Mouse (Mus musculus) gastrocnemius, adult 2 months (tissue): ENCODE results near the gene BC067074. TPM values are rescaled to one million over a fixed set of nuclear protein-coding genes. Genes with fewer than 3 reads are reported as not detected.
"Not testable (repeated sequence)": the region's sequence is repeated elsewhere in the genome, so short reads cannot be mapped to it uniquely, and the experiment has no call there.

Experiments
- DNase-seq: peaks from one replicate; pipeline ENCODE4 v3.0.0; 2022
- H3K27ac ChIP-seq: fragments of 200-600 bp; 2 replicates; pipeline ENCODE4 v1.8.1; 2022; ENCODE audit warnings: mild to moderate bottlenecking
- H3K4me3 ChIP-seq: fragments of 200-600 bp; 2 replicates; pipeline ENCODE4 v1.8.1; 2022; ENCODE audit warnings: mild to moderate bottlenecking, moderate library complexity
- CTCF ChIP-seq: fragments of 200-600 bp; IDR thresholded peaks from 2 replicates; pipeline ENCODE4 v1.8.1; 2022; ENCODE audit warnings: antibody characterized with exemption, mild to moderate bottlenecking, moderate library complexity
- intact Hi-C: fragments of 180-260 bp; cut with DNase I; formaldehyde crosslinking; loops from one replicate; pipeline ENCODE4 v1.15.1; 2025
- total RNA-seq, 2 experiments: library from RNA; stranded (reverse); gene quantifications; 2 replicates each; pipeline ENCODE4 v1.2.3; 2021

Gene BC067074
- total RNA-seq, 2 experiments from 2014 or later: 0.61 to 1.9 TPM

DNA sequence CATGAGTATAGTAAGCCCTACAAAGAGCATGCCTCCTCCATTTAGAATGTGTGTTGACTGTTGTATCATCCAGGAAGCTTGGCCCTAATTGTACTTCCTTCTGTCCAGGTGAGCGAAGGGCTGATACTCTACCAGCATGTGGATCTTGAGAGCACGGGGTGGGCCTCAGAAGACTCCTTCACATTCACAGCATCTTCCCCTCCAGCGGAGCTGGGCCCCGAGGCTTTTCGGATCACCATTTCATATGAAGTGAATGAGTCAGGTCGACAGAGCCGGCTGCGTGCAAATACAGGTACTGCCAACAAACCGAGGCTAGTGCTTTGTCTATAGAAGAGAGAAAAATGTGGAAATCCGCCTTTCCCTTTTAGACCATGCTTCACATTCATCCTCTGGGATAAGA lies 73.0 kb downstream of the BC067074 start:
- H3K4me3 ChIP-seq: no peak overlapping the region
- TF ChIP-seq CTCF: no peak
- H3K27ac ChIP-seq: no peak overlapping the region
- intact Hi-C loops: no loop called here
- DNase-seq: no peak

DNA sequence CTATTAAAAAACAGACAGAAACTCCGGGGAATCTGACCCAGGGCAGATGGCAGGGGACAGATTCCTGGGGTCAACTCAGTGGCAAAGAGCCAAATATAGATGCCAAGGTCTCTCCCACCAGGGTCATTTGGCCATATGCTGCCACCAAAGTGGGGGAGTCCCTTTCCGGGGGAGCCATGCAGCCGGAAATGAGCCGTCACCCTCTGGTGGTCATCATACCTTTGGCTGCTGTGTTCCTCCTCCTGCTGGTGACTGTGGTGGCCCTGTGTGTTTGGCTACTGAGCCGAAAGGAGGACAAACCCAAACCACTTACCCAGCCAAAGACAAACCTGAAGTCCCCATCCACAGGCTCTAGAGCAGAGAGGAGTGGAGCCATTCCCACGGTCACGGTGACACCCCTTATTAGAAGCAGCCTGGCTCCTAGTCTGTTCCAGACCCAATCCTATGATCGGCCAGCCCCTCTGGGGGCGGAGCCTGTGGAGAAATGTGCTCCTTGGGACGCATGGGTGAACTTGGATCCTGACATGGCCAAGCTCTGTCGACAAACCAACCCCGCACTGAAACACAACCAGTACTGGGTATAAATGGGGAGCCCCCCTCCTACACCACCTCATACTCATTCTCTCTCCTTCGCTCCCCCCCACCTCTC lies 76.1 kb downstream of the BC067074 start:
- no peak for TF ChIP-seq CTCF
- no peak for DNase-seq
- Histone ChIP-seq H3K4me3 (no peak overlapping the region), H3K27ac (no peak overlapping the region)
- intact Hi-C loops: no loop called here

DNA sequence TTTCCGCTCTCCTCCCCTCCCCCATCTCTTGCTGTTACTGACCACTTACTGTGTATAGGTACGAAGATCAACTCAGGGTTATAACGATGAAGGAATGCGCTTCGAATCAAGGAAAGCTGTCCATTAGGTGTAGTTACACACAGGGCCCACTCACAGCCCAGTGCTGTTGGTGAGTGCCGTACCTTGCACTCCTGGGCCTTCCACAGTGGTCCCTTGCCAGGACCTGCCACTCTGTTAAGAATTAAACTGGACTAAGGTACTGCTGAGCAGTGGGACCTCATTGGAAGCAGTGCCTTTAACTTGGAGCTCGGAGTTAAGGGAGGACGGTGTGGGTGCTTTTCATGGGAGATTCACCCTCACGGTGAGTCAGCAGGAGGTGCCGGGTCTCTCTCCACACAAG lies 76.7 kb downstream of the BC067074 start:
- intact Hi-C loops: no loop called here

DNA sequence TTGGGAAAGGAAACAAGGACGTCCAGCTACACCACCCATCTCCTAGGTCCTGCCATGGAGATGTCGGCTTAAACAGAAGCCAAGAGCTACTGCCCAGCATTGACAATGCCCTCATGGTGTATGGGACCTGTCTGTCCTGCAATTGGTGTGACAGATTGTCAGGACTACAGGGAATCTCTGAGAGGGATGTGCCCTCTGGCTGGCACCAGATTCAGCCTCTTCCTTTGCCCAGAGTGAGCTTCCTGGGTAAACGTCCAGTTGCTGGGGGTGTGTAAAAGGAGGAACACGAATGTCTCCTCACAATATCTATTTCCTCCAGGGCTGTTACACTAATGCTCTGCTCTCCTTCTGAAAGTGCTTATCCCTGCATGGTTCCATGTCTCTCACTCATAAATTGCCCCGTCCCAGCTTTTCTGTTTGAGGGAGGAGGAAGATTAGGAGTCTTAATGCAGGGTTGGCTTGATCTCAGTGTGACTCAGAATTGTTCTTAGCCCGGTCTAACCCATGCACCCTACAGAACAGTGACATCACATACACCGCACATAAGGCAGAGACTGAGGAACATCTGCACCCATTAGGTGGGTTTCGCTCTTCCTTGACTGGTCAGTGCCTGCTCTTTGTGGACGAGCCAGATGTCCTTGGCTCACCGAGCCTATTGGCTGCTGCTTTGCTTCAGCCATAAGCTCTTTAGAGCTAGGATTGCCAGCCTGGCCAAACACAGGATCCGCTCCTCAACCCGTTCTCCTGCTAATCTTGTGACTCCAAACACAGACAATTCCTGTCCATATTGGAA lies 80.5 kb downstream of the BC067074 start:
- DNase-seq: no peak
- intact Hi-C loops: no loop called here
- no peak overlapping the region for H3K4me3 ChIP-seq
- H3K27ac ChIP-seq: peak overlapping the region; percentile 13; the same call in 1 of the 2 replicates
- no peak for TF ChIP-seq CTCF

More for the DNA sequence above, 76.7 kb downstream of the BC067074 start:
- no peak for TF ChIP-seq CTCF
- Histone ChIP-seq H3K4me3 (no peak overlapping the region), H3K27ac (no peak overlapping the region)
- DNase-seq: no peak

DNA sequence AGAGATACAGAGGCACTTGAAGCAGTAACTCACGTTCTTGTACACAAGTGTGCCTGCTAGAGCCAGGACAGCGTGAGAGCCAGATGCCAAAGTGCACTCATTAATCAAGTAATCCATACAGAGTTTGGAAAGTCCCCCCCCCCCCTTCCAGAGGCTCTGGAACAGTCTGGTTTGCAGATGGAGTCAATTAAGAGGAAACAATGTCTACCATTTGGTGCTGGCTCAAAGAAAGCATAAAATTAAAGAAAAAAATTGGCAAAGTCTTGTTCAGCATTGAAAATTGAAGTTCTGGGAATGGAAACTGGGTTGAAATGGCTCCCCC lies 81.1 kb downstream of the BC067074 start:
- no peak overlapping the region for H3K4me3 ChIP-seq
- peak overlapping the region; percentile 13; the same call in 1 of the 2 replicates for H3K27ac ChIP-seq
- intact Hi-C loops: no loop called here
- TF ChIP-seq CTCF: no peak
- no peak for DNase-seq

DNA sequence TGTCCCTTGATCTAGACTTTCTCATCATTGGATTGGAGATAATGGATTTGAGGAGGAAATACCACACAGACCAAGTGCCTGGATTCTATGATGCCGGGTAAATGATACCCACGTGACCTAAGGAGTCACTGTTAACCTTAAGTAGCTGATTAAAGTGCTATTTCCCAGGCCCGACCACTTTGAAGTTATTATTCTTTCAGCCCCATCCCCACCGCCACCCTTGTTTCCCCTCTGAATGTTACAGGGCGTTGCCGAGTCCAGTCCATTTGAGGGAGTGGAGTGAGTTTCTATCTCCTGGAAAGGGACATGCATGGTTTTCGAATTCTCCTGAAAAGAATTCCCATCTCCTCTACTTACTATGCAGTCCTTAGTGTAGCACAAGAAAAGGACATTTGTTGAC lies 84.7 kb downstream of the BC067074 start:
- TF ChIP-seq CTCF: no peak
- Histone ChIP-seq H3K4me3 (no peak overlapping the region), H3K27ac (no peak overlapping the region)
- no peak for DNase-seq
- intact Hi-C loops: no loop called here

DNA sequence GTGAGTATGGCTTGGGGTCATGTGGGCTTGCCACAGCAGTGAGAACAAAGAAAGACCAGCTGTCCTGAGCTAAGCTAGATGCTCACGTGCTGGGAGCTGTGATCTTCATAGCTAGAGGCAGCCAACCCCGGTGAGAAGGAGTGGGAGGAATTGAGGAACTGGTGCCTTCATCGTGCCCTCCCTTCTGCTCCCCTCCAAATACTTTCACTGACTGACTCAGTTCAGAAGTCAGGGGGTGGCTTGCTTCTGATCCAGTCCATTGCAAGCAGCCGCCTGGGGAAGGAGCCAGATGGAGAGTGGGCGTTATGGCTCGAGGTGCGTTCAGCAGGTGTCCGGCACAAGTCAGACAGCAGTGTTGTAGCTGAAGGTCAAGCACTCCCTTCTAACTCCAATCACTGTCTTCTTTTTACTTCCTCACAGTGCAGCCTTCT lies 86.0 kb downstream of the BC067074 start:
- intact Hi-C loops: no loop called here
- no peak for TF ChIP-seq CTCF
- Histone ChIP-seq H3K4me3 (no peak overlapping the region), H3K27ac (no peak overlapping the region)
- no peak for DNase-seq

DNA sequence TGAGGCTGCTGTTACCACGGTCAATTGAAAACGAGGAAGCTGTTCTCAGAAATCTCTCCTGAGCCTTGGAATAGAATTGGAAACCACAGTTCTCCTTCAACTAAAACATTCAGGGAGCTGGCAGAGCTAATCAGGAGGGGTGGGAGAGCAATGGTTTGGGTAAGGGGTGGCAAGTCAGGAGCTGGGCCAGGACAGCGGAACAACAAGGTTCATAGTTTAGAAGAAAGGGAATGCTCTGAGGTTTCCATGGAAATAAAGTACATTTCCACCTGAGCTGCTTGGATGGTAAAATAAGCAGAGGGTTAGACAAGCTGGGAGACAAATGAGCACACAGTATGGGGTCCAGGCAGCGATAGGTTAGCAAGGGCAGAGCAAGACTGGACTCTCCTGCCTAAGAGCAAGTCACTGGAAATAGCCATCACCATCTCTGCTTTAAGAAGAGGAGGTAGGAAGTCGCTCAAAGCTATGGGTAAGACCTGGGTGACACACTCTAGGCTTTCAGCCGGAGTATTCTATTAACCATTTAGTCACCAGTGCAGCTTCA lies 86.9 kb downstream of the BC067074 start:
- Histone ChIP-seq H3K27ac (no peak overlapping the region), H3K4me3 (no peak overlapping the region)
- DNase-seq: no peak
- intact Hi-C loops: no loop called here
- no peak for TF ChIP-seq CTCF

DNA sequence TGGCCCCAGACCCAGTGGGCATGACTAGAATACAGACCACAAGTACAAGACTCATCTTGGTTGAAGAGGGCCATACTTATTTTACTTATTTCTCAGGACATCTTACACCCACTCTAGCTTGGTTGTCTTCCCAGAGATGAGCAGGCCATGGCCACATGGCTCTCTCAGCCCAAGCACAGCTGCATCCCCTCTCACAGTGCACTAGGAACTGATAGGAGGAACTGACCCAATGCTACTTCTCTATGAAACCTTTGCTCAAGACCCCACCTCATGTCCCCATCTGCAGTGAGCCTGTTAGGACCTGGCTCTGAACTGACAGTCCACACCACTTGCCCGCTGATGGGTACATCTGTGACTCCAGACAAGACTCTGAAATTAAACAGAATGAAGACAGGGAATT lies 88.8 kb downstream of the BC067074 start:
- DNase-seq: no peak
- no peak for TF ChIP-seq CTCF
- no peak overlapping the region for H3K27ac ChIP-seq
- intact Hi-C loops: no loop called here
- no peak overlapping the region for H3K4me3 ChIP-seq

DNA sequence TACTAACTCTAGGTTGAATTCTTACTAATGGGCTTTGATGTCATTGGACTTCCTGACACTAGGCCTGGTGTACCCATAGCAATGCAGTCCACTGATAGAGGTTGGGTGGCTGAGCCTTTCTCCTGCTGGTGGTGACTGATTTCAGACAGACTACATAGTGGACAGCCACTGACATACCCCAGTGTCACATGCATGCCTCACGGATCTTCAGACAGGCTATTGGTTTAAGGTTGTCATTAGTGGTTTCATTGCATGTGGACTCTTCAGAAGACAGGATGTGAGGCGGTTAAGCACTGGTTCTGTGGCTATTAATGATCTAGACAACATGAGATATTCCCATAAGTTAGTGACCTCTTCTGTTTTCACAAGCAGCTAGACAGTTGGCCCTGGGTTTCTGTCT lies 89.2 kb downstream of the BC067074 start:
- no peak overlapping the region for H3K4me3 ChIP-seq
- TF ChIP-seq CTCF: no peak
- no peak overlapping the region for H3K27ac ChIP-seq
- intact Hi-C loops: no loop called here
- no peak for DNase-seq

DNA sequence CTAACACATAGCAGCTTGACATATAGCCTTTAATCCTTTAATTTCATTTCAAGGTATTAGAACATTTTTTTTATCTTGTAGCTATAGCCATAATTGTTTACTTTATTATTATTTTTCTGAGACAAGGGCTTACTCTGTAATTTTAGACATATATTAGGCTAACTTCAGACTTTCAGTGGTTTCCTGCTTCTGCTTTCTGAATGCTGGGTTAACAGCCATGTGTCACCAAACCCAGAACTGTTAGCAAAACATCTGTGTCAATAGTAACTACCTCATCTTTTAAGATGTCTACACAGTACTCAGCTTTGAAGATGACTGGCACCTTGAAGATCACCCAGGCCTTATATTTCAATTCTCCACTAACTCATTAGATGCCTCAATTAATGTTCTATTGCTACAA lies 89.8 kb downstream of the BC067074 start:
- H3K27ac ChIP-seq, H3K4me3 ChIP-seq, DNase-seq, intact Hi-C loops: not testable (repeated sequence)

DNA sequence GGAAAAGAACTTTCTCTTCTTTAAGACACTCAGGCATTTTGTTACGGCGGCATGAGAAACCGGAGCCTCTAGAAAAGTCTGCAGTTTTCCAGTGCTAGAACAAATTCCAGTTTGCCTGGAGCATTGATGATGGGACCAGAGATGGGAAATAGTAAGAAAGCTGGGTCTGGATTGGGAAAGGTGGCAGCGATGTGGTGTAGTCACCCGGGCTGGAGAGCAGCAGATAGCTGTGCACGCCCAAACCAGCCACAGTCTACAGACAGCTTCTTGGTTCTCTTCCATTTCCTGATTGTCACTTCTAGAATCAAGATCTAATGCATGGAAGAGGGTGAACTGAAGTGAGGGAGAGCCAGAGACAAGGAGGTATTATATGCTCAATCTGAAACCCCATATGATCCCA lies 100.4 kb downstream of the BC067074 start:
- TF ChIP-seq CTCF: no peak

DNA sequence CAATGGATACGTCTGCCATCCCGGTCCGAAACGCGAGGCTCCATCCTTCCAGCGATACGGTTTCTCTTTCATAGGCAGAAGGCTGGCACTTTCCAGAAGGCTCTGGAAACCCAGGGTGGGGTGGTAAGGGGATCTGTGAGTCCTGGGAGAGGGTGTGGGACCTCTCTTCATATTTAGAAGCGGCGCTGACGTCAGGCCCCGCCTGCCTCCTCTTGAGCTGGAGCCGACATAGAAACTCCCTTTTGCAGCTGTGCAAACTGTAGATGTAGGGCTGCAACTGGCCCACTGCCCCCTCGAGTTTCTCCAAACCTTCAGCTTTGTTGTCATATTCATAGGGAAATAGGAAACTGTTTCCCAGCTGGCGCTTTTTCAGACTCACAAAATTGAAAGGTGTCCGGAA lies 101.6 kb downstream of the BC067074 start:
- DNase-seq: peak; percentile 84
- TF ChIP-seq CTCF: no peak
- H3K4me3 ChIP-seq: peak overlapping the region; percentile 62
- intact Hi-C loops: no loop called here
- peak overlapping the region; percentile 73 for H3K27ac ChIP-seq

More for the DNA sequence above, 100.4 kb downstream of the BC067074 start:
- intact Hi-C loops: no loop called here
- H3K4me3 ChIP-seq: no peak overlapping the region
- H3K27ac ChIP-seq: no peak overlapping the region
- DNase-seq: no peak
